Mouse (Mus musculus) G1E (cell line): ENCODE data around the gene Tm6sf1. TPM values are rescaled to one million over a fixed set of nuclear protein-coding genes. Genes with fewer than 3 reads are reported as not detected.

Experiments
- ATAC-seq: 2 replicates; pipeline ENCODE4 v1.8.0; 2016; ENCODE audit warnings: mild to moderate bottlenecking; ENCODE audit not compliant: insufficient number of reproducible peaks, poor library complexity, low FRiP score, severe bottlenecking; ENCODE audit errors: extremely low read depth
- DNase-seq: peaks from one replicate; pipeline ENCODE4 v3.0.0; 2012; ENCODE audit warnings: low spot score
- H3K27me3 ChIP-seq: 2 replicates; pipeline ENCODE4 v1.6.1; 2012; ENCODE audit warnings: mild to moderate bottlenecking, low read length, inconsistent platforms; ENCODE audit not compliant: insufficient read depth
- H3K36me3 ChIP-seq: replicated peaks from 2 replicates; pipeline ENCODE3; 2012; ENCODE audit warnings: mild to moderate bottlenecking, inconsistent platforms
- H3K4me1 ChIP-seq: 2 replicates; pipeline ENCODE4 v1.6.1; 2012; ENCODE audit warnings: low read depth, low read length, inconsistent platforms, mixed read lengths; ENCODE audit not compliant: insufficient read depth
- H3K4me3 ChIP-seq: 2 replicates; pipeline ENCODE4 v1.5.1; 2012; ENCODE audit warnings: low read depth, mild to moderate bottlenecking, inconsistent platforms, low read length, moderate library complexity, mixed read lengths
- H3K9me3 ChIP-seq: replicated peaks from 2 replicates; pipeline ENCODE4 v1.6.1; 2012; ENCODE audit warnings: inconsistent platforms
- CTCF ChIP-seq: IDR thresholded peaks from 2 replicates; pipeline ENCODE4 v1.5.1; 2012; ENCODE audit warnings: low read depth, low read length, inconsistent platforms, mixed read lengths
- GATA1 ChIP-seq: IDR thresholded peaks from 2 replicates; pipeline ENCODE4 v1.6.1; 2012; ENCODE audit warnings: borderline replicate concordance, low read length, inconsistent platforms, mixed read lengths
- GATA2 ChIP-seq: IDR thresholded peaks from 2 replicates; pipeline ENCODE4 v1.6.1; 2012; ENCODE audit warnings: low read depth, low read length, inconsistent platforms, borderline replicate concordance
- POLR2AphosphoS5 ChIP-seq: IDR thresholded peaks from 2 replicates; pipeline ENCODE4 v1.6.1; 2012; ENCODE audit warnings: low read depth, low read length, inconsistent platforms; ENCODE audit not compliant: insufficient replicate concordance
- TAL1 ChIP-seq: conservative IDR thresholded peaks from 2 replicates; pipeline ENCODE4 v1.6.1; 2012; ENCODE audit warnings: low read depth, low read length, inconsistent platforms, mixed read lengths
- polyA plus RNA-seq: library from polyadenylated mRNA; stranded (reverse); fragments of >175 nt; gene quantifications from 2 replicates; pipeline ENCODE4 v1.2.3, GENCODE M21; 2012
- total RNA-seq, 2 experiments: library from RNA; stranded (forward) in 1 of 2; stranded (reverse) in 1 of 2; fragments of 200-1000 nt in 1 of 2; fragments of >200 nt in 1 of 2; fragmentation: Nextera tagmentation in 1 of 2; gene quantifications; 2 replicates each; pipeline ENCODE4 v1.2.3; 2014 to 2017

The Tm6sf1 gene
- total RNA-seq (2014; fragmentation: Nextera tagmentation) (not detected in 2 replicates), total RNA-seq (2017) (0.11 and 0.23 TPM in 2 replicates), polyA plus RNA-seq (not detected in 2 replicates)

DNA sequence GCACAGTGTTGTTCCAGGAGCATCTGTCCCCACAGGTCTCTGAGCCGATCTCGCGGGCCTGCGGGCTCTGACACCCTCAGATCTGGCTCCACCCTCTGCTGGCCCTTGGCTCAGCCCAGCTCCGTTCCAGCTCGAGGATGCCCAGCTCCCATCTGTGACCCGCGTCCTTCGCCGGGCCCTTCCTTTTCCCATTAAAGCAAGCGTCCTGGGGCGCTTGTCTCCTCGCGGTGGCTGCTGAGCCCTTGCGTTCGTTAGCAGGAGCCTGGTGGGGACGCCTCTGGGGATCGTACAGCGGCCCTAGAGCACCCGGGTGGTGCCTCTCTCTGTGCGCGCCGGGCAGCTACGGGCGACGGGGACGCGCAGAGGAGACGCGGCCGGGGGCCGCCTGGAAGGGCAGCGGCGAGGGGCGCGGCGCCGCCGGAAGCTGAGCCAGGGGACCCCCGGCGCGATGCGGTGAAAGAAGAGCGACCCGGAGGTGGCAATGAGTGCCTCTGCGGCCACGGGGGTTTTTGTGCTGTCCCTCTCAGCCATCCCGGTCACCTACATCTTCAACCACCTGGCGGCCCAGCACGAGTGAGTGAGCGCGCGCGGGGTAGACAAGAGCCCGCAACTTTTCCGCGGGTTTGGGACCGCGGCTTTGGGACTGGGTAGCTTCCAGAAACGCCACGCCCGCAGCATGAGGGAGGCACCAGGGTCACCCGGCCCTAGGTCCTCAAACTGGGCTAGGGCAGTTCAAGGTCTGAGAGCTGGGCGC, at the start of gene Tm6sf1:
TSS of gene Tm6sf1 (plus strand) at position 34 of the 754 bp plus-strand sequence.
- peaks cover 13% of the 10 kb centered on the region for H3K27me3 ChIP-seq
- DNase-seq (no peak), ATAC-seq (no peak)
- H3K4me3 ChIP-seq: no peak within 1 kb of the TSS
- no peaks in the 10 kb centered on the region for H3K36me3 ChIP-seq
- H3K9me3 ChIP-seq: no peaks in the 10 kb centered on the region
- TF ChIP-seq CTCF (no peak), POLR2AphosphoS5 (no peak), TAL1 (no peak), GATA1 (no peak), GATA2 (no peak)
- peaks cover 3% of the 10 kb centered on the region; the same call in 1 of the 2 replicates for H3K4me1 ChIP-seq

DNA sequence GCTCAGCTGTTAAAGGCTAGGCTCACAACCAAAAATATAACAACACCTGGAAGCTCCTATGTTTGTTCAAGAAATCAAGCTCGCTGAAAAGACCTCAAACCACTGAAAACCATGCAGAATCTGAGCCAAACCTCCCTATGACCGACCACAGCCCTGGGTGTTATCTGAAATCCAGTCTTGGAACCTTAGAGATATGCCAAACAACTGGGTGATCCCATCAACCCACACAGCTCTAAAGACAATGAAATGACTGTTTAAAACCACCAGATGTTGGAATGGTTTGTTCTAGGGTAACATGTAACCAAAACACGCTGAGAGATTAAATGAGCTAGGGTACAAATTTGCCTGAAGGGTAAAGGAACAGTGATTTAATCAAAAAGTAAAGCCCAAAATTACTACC, 33.9 kb upstream of the Tm6sf1 start:
- H3K36me3 ChIP-seq: peaks cover 21% of the 10 kb centered on the region
- DNase-seq (no peak), ATAC-seq (no peak)
- no peaks in the 10 kb centered on the region for H3K9me3 ChIP-seq
- H3K27me3 ChIP-seq: no peaks in the 10 kb centered on the region
- peaks cover 46% of the 10 kb centered on the region for H3K4me1 ChIP-seq
- H3K4me3 ChIP-seq: no peak overlapping the region
- TF ChIP-seq GATA1 (no peak), CTCF (no peak), TAL1 (no peak), GATA2 (no peak), POLR2AphosphoS5 (no peak)

DNA sequence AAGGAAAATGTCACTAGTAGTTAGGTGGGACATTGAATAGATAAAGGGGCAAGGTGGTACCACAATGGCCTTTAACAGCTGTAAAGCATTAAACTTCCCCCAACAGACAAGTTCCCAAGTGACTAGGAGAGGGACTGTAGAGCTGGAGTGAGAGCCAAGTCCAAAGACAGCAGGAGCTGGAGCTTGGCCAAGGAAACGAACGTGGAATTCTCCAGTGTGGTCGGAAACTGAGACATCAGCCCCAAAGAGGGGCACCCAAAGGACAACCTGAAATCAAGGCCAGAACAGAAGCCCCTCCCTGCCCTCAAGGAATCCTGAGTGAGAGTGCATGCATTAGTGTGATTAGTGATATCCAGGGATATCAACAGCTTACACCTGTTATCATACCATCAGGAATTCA, 33.4 kb upstream of the Tm6sf1 start:
- peaks cover 49% of the 10 kb centered on the region for H3K4me1 ChIP-seq
- ATAC-seq: no peak
- no peak for DNase-seq

DNA sequence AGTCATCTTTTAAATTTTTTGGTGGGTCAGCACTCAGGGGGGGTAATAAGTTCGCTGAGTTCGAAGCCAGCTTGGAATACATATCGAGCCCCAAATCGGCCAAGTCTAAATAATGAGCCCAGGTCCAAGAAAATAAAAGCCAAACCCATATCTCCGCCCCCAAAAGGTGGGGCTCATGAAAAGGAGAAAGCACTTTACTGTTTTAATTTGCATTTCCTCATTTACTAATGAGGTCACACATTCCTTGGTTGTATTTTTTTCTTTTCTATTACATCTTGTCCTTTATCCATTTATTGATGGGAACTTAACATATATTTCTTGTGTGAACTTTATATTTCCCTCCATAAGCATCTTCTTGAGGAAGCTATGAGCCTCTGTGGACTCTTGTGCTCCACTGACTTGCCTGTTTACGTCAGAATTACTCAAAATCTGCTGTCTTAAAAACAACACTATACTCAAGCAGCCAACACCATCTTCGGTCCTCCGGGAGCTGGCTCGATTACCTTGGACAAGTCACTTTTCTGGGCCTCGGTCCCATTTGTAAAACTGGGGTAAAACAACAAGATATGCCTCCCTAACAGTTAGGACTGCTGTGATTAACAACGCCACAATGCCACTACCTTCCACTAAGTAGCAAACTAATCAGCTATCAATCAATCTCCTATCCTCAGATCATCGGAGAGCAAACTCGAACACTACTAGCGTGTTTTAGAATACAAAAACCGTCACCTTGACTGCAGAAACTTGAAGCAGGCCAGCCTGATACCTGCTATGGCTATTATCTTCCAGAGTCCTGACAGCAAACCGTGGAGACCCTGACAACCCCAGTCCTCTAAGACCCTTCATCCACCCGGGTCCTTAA, 30.8 kb upstream of the Tm6sf1 start:
- Histone ChIP-seq H3K4me1 (peaks cover 49% of the 10 kb centered on the region), H3K4me3 (peak overlapping the region; percentile 93), H3K27me3 (no peaks in the 10 kb centered on the region), H3K9me3 (no peaks in the 10 kb centered on the region), H3K36me3 (peaks cover 21% of the 10 kb centered on the region)
- TF ChIP-seq POLR2AphosphoS5: no peak
- TF ChIP-seq CTCF: no peak
- no peak for TF ChIP-seq GATA2
- no peak for TF ChIP-seq GATA1
- TF ChIP-seq TAL1: no peak
- ATAC-seq: no peak; the same call in 1 of the 2 replicates
- DNase-seq: peak; percentile 22

More for the DNA sequence above, 33.4 kb upstream of the Tm6sf1 start:
- H3K4me3 ChIP-seq: no peak overlapping the region
- no peak for TF ChIP-seq POLR2AphosphoS5
- TF ChIP-seq TAL1: no peak
- no peak for TF ChIP-seq GATA2
- no peak for TF ChIP-seq GATA1
- no peak for TF ChIP-seq CTCF
- no peaks in the 10 kb centered on the region for H3K9me3 ChIP-seq
- peaks cover 21% of the 10 kb centered on the region for H3K36me3 ChIP-seq
- no peaks in the 10 kb centered on the region for H3K27me3 ChIP-seq

DNA sequence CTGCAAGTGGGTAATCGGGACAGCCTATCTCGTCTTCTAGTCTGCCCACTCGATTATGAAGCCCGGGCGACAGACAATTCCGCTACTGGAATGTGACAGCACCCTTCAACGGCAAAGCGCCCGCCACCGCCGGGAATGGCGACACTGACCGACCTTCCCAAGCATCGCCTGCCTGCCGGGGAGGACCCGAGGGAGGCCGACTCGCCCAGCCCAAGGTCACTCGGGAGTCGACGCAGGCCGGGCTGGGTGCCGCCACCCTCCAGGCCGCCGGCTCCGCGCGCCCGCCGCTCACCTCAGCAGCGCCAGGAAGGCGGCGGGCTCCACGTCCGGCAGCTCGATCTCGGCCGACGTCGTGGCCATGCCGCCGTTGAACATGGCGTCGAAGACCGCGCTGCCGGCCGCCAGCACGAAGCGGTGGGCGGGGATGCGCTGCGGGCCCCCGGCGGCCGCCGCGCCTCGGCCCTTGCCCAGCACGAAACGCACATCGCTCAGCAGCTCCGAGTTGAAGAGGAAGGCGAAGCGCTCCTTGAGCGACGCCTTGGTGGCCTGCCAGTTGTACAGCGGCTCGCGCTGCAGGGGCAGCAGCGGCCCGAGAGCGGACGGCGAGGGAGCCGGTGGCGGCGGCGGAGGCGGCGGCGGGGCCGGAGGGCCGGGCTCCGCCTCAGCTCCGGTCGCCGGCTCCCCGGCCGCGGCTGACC, 30.0 kb upstream of the Tm6sf1 start:
- Histone ChIP-seq H3K4me3 (peak overlapping the region; percentile 93), H3K27me3 (no peaks in the 10 kb centered on the region), H3K36me3 (peaks cover 15% of the 10 kb centered on the region), H3K4me1 (peaks cover 44% of the 10 kb centered on the region), H3K9me3 (no peaks in the 10 kb centered on the region)
- no peak for TF ChIP-seq GATA1
- TF ChIP-seq POLR2AphosphoS5: no peak
- no peak for ATAC-seq
- peak; percentile 23 for DNase-seq
